Mouse (Mus musculus) embryonic fibroblast, embryonic 13.5 days (primary cell): Measurements from ENCODE around the gene Gm21913. TPM values are rescaled to one million over a fixed set of nuclear protein-coding genes. Genes with fewer than 3 reads are reported as not detected.
"Not testable (repeated sequence)": the region's sequence is repeated elsewhere in the genome, so short reads cannot be mapped to it uniquely, and the experiment has no call there.

Source experiments
- H3K27ac ChIP-seq: 2 replicates; pipeline ENCODE4 v1.5.1; 2012; ENCODE audit warnings: low read length, control low read depth, inconsistent platforms; ENCODE audit not compliant: insufficient read depth
- H3K4me1 ChIP-seq: 2 replicates; pipeline ENCODE4 v1.6.1; 2011; ENCODE audit warnings: low read length; ENCODE audit not compliant: control insufficient read depth, insufficient read depth
- H3K4me3 ChIP-seq: 2 replicates; pipeline ENCODE4 v1.5.1; 2011; ENCODE audit warnings: mild to moderate bottlenecking, control low read depth, low read length; ENCODE audit not compliant: insufficient read depth
- polyA plus RNA-seq: library from polyadenylated mRNA; stranded (reverse); fragments of >200 nt; gene quantifications from 2 replicates; pipeline ENCODE4 v1.2.4, GENCODE M21; 2011; ENCODE audit warnings: low read depth; ENCODE audit not compliant: missing spikeins, insufficient read length

Gene Gm21913
- polyA plus RNA-seq, result not detected in 2 replicates

DNA sequence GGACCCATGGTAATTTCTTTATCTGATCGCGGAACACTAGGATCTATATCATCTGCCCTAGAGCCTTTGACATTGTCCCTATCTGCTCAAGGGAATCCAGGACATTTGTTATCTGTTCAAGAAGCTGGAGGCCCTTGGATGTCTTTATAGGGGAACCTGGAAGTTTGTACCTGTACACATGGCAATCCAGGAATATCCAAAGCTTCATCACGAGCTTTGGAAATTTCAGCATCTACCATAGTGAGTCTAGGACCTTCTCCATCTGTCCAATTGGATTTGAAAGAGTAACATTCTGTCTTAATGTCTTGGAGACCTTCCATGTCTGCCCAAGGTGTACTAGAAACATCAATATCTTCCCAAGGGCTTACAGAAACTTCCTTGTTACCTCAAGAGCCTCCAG is at the start of gene Gm21913:
Gm21913 (plus strand) TSS at position 301 of the 400 bp plus-strand sequence.
- H3K27ac ChIP-seq, H3K4me1 ChIP-seq: not testable (repeated sequence)

More for the DNA sequence above, at the start of gene Gm21913:
- H3K4me3 ChIP-seq, result not testable (repeated sequence)

Other genes starting within 250 kb of the Gm21913 start
- gene Gm29110, start 153.4 kb upstream of the Gm21913 start, polyA plus RNA-seq, result not detected in 2 replicates